Mouse (Mus musculus) stomach, postnatal 0 days (tissue): ENCODE measurements at regions not wholly inside any gene's neighbourhood (a gene's known extent, or its start where the extent isn't known, plus 50 kb on each side); places are given as distances from the start of the nearest gene placed in this dataset.

Experiments
- CTCF ChIP-seq: IDR thresholded peaks from 2 replicates; pipeline ENCODE4 v1.5.1; 2016; ENCODE audit warnings: antibody characterized with exemption, low read depth, mild to moderate bottlenecking, moderate library complexity
- EP300 ChIP-seq: optimal IDR thresholded peaks from 2 replicates; pipeline ENCODE3; 2016; ENCODE audit warnings: antibody characterized with exemption

- TF ChIP-seq CTCF (no peak), EP300 (no peak)
Measured at GRCm38 (mm10) chr11:65497979-65498378, 228.2 kb upstream of the Myocd start.
